Mouse (Mus musculus) G1E (cell line): Measurements from ENCODE around the gene Hoxd10. TPM values are rescaled to one million over a fixed set of nuclear protein-coding genes. Genes with fewer than 3 reads are reported as not detected.

Source experiments
- ATAC-seq: 2 replicates; pipeline ENCODE4 v1.8.0; 2016; ENCODE audit warnings: mild to moderate bottlenecking; ENCODE audit not compliant: insufficient number of reproducible peaks, poor library complexity, low FRiP score, severe bottlenecking; ENCODE audit errors: extremely low read depth
- DNase-seq: peaks from one replicate; pipeline ENCODE4 v3.0.0; 2012; ENCODE audit warnings: low spot score
- H3K27me3 ChIP-seq: 2 replicates; pipeline ENCODE4 v1.6.1; 2012; ENCODE audit warnings: mild to moderate bottlenecking, low read length, inconsistent platforms; ENCODE audit not compliant: insufficient read depth
- H3K36me3 ChIP-seq: replicated peaks from 2 replicates; pipeline ENCODE3; 2012; ENCODE audit warnings: mild to moderate bottlenecking, inconsistent platforms
- H3K4me1 ChIP-seq: 2 replicates; pipeline ENCODE4 v1.6.1; 2012; ENCODE audit warnings: low read depth, low read length, inconsistent platforms, mixed read lengths; ENCODE audit not compliant: insufficient read depth
- H3K4me3 ChIP-seq: 2 replicates; pipeline ENCODE4 v1.5.1; 2012; ENCODE audit warnings: low read depth, mild to moderate bottlenecking, inconsistent platforms, low read length, moderate library complexity, mixed read lengths
- H3K9me3 ChIP-seq: replicated peaks from 2 replicates; pipeline ENCODE4 v1.6.1; 2012; ENCODE audit warnings: inconsistent platforms
- CTCF ChIP-seq: IDR thresholded peaks from 2 replicates; pipeline ENCODE4 v1.5.1; 2012; ENCODE audit warnings: low read depth, low read length, inconsistent platforms, mixed read lengths
- GATA1 ChIP-seq: IDR thresholded peaks from 2 replicates; pipeline ENCODE4 v1.6.1; 2012; ENCODE audit warnings: borderline replicate concordance, low read length, inconsistent platforms, mixed read lengths
- GATA2 ChIP-seq: IDR thresholded peaks from 2 replicates; pipeline ENCODE4 v1.6.1; 2012; ENCODE audit warnings: low read depth, low read length, inconsistent platforms, borderline replicate concordance
- POLR2AphosphoS5 ChIP-seq: IDR thresholded peaks from 2 replicates; pipeline ENCODE4 v1.6.1; 2012; ENCODE audit warnings: low read depth, low read length, inconsistent platforms; ENCODE audit not compliant: insufficient replicate concordance
- TAL1 ChIP-seq: conservative IDR thresholded peaks from 2 replicates; pipeline ENCODE4 v1.6.1; 2012; ENCODE audit warnings: low read depth, low read length, inconsistent platforms, mixed read lengths
- polyA plus RNA-seq: library from polyadenylated mRNA; stranded (reverse); fragments of >175 nt; gene quantifications from 2 replicates; pipeline ENCODE4 v1.2.3, GENCODE M21; 2012
- total RNA-seq, 2 experiments: library from RNA; stranded (forward) in 1 of 2; stranded (reverse) in 1 of 2; fragments of 200-1000 nt in 1 of 2; fragments of >200 nt in 1 of 2; fragmentation: Nextera tagmentation in 1 of 2; gene quantifications; 2 replicates each; pipeline ENCODE4 v1.2.3; 2014 to 2017

Hoxd10 gene
- total and polyA plus RNA-seq, 3 experiments: 0.22 TPM; not detected in 2

GRCm38 (mm10) chr2:74695813-74696430, 4.2 kb downstream of the Hoxd10 start:
- no peak for TF ChIP-seq TAL1
- no peak for TF ChIP-seq POLR2AphosphoS5
- no peak for TF ChIP-seq CTCF
- TF ChIP-seq GATA1: no peak
- TF ChIP-seq GATA2: no peak
- peaks cover 41% of the 10 kb centered on the region for H3K27me3 ChIP-seq

GRCm38 (mm10) chr2:74696442-74697335, 5.0 kb downstream of the Hoxd10 start:
- peaks cover 33% of the 10 kb centered on the region for H3K27me3 ChIP-seq
- no peaks in the 10 kb centered on the region for H3K36me3 ChIP-seq
- DNase-seq (no peak), ATAC-seq (no peak)
- TF ChIP-seq GATA2 (no peak), TAL1 (no peak), GATA1 (no peak), POLR2AphosphoS5 (no peak), CTCF (no peak)
- H3K4me1 ChIP-seq: no peaks in the 10 kb centered on the region
- H3K4me3 ChIP-seq: no peak overlapping the region
- peaks cover 9% of the 10 kb centered on the region for H3K9me3 ChIP-seq

More at GRCm38 (mm10) chr2:74695813-74696430, 4.2 kb downstream of the Hoxd10 start:
- peaks cover 9% of the 10 kb centered on the region for H3K9me3 ChIP-seq
- H3K4me1 ChIP-seq: no peaks in the 10 kb centered on the region
- ATAC-seq (no peak), DNase-seq (no peak)
- no peaks in the 10 kb centered on the region for H3K36me3 ChIP-seq
- no peak overlapping the region for H3K4me3 ChIP-seq

DNA sequence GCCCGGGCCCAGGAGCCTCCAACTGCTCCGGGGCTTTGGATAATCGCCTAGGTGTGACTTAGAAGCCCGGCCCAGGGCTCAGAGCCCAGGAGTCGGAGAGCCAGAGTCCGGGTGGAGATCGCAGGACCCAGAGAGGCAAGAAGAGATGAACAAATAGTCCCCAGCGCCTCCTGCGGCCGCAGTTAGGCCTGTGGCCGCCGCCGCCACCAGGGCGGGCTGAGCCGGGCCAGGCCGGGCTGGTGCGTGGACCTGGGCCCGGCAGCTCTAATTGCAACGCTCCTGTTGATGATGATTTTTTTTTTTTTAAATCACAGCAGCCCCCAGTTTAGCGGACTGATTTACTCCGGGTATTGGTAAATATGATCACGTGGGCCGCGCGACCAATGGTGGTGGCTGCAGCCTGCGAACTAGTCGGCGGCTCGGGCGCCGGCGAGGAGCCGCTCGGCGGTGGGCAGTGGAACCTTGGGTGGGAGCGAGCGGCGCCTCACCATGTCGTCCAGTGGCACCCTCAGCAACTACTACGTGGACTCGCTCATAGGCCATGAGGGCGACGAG, 5.9 kb downstream of the Hoxd10 start, which contains the start of gene Hoxd9:
Gene Hoxd9, plus strand, starts transcription at position 161 of the 555 bp plus-strand sequence.
- DNase-seq: no peak
- TF ChIP-seq CTCF (no peak), TAL1 (no peak), GATA1 (no peak), POLR2AphosphoS5 (no peak), GATA2 (no peak)
- ATAC-seq: no peak
- Histone ChIP-seq H3K4me3 (no peak within 1 kb of the TSS; the same call in 1 of the 2 replicates), H3K9me3 (peaks cover 9% of the 10 kb centered on the region), H3K36me3 (no peaks in the 10 kb centered on the region), H3K27me3 (peaks cover 24% of the 10 kb centered on the region), H3K4me1 (no peaks in the 10 kb centered on the region)

- TF ChIP-seq CTCF: no peak
- TF ChIP-seq GATA2: no peak
- no peak for TF ChIP-seq TAL1
- TF ChIP-seq POLR2AphosphoS5: no peak
- TF ChIP-seq GATA1: no peak
- H3K4me3 ChIP-seq: no peak overlapping the region; the same call in 1 of the 2 replicates
- peaks cover 9% of the 10 kb centered on the region for H3K9me3 ChIP-seq
- H3K4me1 ChIP-seq: no peaks in the 10 kb centered on the region
- H3K36me3 ChIP-seq: no peaks in the 10 kb centered on the region
- peaks cover 16% of the 10 kb centered on the region; the same call in 1 of the 2 replicates for H3K27me3 ChIP-seq
- no peak for ATAC-seq
- no peak for DNase-seq
These were observed 6.7 kb downstream of the Hoxd10 start for GRCm38 (mm10) chr2:74698201-74699052.

DNA sequence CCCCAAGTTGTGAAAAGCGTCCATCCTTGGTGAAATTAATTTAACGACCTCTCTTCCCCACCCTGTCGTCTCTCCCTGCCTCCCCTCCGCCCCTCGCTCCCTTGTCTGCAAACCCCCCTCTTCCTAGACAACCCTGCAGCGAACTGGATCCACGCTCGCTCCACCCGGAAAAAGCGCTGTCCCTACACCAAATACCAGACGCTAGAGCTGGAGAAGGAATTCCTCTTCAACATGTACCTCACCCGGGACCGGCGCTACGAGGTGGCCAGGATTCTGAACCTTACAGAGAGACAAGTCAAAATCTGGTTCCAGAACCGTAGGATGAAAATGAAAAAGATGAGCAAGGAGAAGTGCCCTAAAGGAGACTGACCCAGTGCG, 7.3 kb downstream of the Hoxd10 start:
- H3K27me3 ChIP-seq: peaks cover 16% of the 10 kb centered on the region; the same call in 1 of the 2 replicates
- TF ChIP-seq TAL1 (no peak), GATA1 (no peak), GATA2 (no peak), CTCF (no peak), POLR2AphosphoS5 (no peak)

More for the DNA sequence above, 7.3 kb downstream of the Hoxd10 start:
- Histone ChIP-seq H3K36me3 (no peaks in the 10 kb centered on the region), H3K4me3 (no peak overlapping the region), H3K4me1 (no peaks in the 10 kb centered on the region), H3K9me3 (peaks cover 9% of the 10 kb centered on the region)
- no peak for ATAC-seq
- no peak for DNase-seq
